Mouse (Mus musculus) spleen, adult 12 weeks (tissue): ENCODE results near the gene Fuk.
A peak's percentile ranks its signal among the peaks of the same experiment; 100 is the strongest.
"Not testable (repeated sequence)": the region's sequence is repeated elsewhere in the genome, so short reads cannot be mapped to it uniquely, and the experiment has no call there.

Experiments
- DNase-seq: peaks from one replicate; pipeline ENCODE4 v3.0.0; 2022; ENCODE audit warnings: low spot score

Gene Fuk

GRCm38 (mm10) chr8:110901839-110902578 lies at the start of gene Fuk:
Gene Fuk, minus strand, starts transcription at chr8:110902488.
- DNase-seq = peak; percentile 67

GRCm38 (mm10) chr8:110950065-110950484 lies 47.8 kb upstream of the Fuk start:
- DNase-seq = no peak

DNA sequence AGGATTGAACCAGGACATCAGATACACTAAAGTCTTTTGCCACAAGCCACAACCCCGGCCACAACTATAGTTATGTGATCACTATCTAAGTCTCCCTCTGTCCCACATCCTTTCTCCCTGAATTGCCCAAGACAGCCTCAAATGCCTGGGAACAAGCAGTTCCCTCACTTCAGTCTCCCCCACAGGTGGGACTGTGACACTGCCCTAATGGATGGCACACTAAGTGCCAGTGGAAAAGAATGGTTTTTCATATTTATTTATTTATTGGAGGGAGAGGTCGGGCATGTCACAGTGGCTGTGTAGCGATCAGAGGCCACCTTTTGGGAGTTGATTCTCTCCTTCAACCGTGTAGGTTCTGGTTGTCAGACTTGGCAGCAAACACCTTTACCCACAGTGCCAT lies 43.4 kb upstream of the Fuk start:
- DNase-seq = no peak

DNA sequence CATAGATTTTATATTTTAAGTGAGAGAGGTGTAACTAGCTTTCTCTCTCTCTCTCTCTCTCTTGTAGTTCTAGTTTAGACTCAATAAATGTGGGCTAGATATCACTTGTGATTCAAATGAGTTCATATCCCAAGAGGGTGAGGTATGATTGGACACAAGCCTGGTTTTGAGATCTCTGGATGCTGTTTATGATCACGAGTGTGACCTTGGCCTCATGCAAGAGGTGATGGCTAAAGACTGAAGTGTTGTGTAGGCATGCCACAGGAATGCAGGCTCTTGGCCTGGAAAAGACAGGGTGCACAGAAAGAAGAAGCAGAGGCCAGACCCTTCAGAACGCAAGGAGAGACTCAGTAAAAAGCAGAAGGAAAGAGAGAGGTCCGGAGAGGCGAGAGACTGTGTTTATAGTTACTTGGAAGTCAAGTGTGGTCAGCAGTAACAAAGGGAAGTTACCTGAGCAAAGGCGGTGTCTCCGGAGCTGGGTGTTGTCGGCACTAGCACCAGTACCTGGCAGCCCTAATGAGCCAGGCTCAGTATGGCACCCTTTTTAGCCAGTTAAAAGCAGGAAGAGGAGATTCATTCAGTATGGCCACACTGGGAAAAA lies 42.1 kb upstream of the Fuk start:
- DNase-seq = no peak

- DNase-seq = no peak
Observed at GRCm38 (mm10) chr8:110941453-110941948, 39.2 kb upstream of the Fuk start.

GRCm38 (mm10) chr8:110940682-110941452 lies 38.6 kb upstream of the Fuk start:
- no peak for DNase-seq

DNA sequence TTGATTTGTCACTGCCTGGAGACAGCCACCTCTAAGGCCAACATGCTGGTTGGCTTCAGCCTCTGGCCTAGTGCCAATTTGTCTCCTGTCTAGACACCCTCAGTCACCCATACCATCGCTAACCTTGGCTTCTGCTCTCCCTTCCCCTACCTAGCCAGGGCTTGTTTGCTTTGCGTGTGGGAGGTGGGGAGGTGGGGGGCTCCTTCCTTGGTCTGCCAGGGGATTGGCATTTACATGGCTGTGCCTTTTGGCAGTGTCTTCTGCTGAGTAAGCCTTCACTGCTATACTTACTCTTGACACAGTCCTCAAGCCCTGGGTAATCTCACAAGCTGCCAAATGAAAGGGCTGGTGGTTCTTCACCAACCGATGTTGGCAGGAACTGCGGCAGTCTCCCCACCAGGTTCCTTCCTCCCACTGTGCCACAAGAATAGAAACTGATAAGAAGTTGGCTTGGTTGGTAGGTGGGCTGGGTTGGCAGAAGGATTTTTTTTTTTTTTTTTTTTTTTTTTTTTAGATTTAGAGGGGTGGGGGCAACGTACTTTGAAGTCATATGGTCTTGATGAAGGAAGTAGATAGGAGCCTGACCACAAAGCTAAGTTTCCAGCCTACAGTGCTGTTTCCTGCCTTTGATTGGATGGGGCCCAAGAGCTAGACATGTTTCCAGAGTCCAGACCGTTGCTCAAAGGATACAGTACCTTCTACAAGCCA lies 36.7 kb upstream of the Fuk start:
- no peak for DNase-seq

- DNase-seq = no peak
Observed at GRCm38 (mm10) chr8:110936217-110936616, 33.9 kb upstream of the Fuk start.

DNA sequence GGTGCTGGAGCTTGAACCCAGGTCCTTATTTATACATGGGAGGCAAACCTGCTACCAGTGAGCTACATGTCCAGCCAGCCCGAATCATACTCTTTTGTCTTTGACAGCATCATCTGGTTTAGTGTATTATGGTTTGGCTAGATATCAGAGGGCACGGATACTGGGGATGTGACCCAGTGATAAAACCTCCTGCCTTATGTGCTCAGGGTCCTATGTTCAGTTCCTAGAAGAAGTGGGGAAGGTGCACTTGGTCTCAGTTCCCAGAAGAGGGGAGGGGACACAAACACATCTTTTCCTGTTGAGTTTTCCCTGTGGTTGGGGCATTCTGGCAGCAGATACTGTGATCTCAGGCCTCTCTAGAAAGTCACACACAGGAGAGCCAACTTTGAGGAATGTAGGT lies 31.0 kb upstream of the Fuk start:
- DNase-seq = no peak

DNA sequence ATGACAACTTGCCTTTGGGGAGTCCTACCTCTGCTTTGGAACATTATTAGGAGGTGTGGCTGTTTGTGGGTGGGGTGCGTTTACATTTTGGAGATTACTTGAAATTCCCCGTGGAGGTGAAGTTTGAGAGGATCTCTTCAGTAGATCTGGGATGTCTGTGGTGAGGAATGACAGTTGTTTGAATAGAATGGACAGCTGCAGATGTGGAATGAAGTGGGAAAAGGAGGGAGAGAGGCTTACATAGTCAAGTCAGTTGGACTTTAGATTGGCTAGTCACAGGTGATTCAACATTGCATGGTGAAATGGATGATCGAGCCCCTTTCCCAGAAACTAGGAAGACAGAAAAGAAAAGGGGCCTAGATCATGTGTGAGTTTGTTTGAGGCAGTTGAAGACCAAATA lies 30.2 kb upstream of the Fuk start:
- no peak for DNase-seq

DNA sequence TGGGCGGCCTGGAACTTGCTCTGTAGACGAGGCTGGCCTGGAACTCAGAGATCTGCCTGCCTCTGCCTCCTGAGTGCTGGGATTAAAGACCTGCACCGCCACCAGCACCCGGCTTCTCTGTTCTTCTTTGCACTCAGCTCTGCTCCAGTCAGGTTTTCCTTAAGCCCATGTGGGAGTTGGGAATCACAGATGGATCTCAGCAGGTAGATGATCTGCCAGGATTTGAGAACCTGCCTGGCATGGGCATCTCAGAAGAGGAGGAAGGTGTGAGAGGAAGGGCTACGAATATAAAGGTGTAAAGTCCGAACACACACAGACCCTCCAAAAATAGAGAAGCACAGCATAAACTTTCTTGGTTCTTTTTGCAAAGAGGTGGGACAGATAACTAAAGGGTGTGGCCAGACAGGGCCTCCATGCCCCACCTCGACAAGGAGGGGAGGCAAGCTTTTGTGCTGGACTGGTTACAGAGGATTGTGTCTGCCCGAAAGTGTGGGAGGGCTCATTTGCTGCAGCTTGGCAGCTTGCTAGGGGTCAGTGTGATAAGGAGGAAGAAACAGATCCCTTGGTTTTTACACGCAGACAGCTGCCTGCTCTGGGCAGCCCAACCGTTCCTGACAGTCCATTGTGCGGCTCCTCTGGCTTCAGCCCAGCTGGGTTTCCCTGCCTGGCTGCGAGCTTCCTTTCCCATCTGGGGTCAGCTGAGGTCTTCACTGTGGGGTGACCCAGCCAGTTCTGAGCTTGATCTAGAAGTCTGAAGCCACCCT lies 29.1 kb upstream of the Fuk start:
- DNase-seq = no peak

DNA sequence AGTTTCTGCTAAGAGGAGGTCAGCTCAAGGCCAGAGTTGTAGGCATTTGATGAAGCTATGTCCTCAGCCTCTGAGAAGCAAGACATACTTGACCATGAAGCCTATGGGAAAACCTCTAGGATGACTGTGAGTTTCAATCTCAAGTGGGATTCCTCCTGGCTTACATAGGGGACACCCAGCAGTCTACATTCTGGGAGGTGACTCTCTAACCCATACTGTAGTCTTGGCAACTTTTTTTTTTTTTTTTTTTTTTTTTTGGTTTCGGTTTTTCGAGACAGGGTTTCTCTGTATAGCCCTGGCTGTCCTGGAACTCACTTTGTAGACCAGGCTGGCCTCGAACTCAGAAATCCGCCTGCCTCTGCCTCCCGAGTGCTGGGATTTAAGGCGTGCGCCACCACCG lies 27.4 kb upstream of the Fuk start:
- not testable (repeated sequence) for DNase-seq

GRCm38 (mm10) chr8:110929066-110929465 lies 26.8 kb upstream of the Fuk start:
- no peak for DNase-seq

- DNase-seq = no peak
Observed at GRCm38 (mm10) chr8:110928435-110928834, 26.1 kb upstream of the Fuk start.

DNA sequence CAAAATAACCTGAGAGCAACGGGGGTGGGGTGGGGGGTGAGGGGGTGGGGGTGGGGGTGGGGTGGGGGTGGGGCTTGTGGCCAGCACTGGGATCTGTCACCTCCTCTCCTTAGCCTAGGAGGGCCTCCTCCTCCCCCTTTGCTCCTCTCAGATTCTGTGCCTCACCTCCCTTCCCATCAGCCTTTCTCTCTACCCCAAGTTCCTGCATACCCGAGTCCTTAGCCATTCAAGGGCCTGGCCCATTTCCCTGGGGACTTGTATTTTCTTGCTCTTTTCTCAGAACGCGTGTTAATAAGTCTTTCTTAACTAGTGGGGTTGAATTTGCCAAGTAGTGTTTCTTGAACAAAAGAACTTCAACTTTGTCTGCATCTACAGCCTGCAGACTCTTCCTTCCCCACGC lies 24.4 kb upstream of the Fuk start:
- no peak for DNase-seq

DNA sequence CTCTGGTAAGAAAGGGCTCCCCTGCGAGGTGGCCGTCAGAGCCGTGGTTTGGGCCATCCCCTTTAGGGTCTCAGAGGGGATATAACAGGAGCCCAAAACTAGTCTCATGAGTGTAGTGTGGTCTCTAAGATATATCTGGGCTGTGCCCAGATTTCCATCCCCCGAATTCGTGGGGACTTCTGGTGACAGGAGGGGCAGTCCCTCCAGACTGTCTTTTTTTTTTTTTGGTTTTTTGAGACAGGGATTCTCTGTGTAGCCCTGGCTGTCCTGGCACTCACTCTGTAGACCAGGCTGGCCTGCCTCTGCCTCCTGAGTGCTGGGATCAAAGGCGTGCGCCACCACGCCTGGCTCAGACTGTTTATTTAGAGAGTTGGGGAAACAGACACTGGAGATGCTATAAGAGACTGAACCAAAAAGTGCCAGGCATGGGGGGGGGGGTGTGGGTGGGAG lies 23.4 kb upstream of the Fuk start:
- DNase-seq = no peak

GRCm38 (mm10) chr8:110921492-110922230 lies 19.4 kb upstream of the Fuk start:
- DNase-seq = peak; percentile 60

GRCm38 (mm10) chr8:110920773-110921277 lies 18.5 kb upstream of the Fuk start:
- no peak for DNase-seq

DNA sequence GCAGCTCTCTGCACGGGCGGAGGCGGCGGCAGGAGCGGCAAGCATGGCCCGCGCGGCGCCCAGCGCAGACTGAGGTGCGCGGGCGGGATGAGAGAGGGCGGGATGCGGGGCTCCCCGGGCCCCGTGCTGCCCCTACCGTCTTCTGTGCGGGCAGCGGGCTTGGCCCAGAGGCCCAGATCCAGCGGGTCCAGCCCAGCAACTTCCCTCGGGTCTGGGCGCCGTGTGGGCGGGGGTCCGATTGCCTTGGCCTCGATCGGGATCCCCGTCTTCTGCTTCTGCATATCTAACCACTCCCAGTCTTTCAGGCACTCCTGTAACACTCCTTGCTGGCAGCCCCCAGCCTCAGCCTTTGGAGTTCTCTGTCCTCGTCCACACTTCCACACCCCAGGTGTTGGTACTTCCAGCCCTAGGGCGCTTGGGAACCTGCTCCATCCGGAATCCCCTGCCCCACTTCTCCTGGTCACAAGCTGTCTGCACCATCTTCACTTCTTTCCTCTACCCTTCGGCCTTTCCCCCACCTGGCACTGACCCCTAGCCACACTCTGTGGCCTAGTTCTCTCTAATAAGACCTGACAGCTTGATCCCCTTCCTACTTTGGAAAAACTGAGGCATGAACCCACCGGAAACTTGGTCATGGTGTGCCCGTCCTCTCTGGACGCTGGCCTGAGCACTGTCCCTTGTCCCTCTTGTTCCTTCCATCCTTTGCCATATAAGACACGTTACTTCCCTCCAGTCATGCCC lies 17.9 kb upstream of the Fuk start:
- DNase-seq = no peak
